In genomic region chr10:89395823-89396222, GRCm38 (mm10) we compare ENCODE assay signal across 8 mouse cellular contexts. TPM values are rescaled to one million over a fixed set of nuclear protein-coding genes. Genes with fewer than 3 reads are reported as not detected.
DNase-seq lines count a peak whose midpoint lies in the region; ATAC-seq lines count a peak whose summit lies in the region.

No protein-coding gene starts in this region.

- H3K27me3 ChIP-seq in hindbrain, embryonic 15.5 days, result no peaks in the 10 kb centered on the region
- no peaks in the 10 kb centered on the region for H3K27me3 ChIP-seq in midbrain, embryonic 15.5 days (replicated peaks)

- peak overlapping the region; percentile 23; the same call in 1 of the 2 replicates for H3K4me2 ChIP-seq in hindbrain, embryonic 15.5 days
- H3K4me2 ChIP-seq in midbrain, embryonic 15.5 days, result 0 out of 2 replicates have a peak overlapping the region, but pooled peaks have one; percentile 13

- H3K4me1 ChIP-seq in hindbrain, embryonic 15.5 days (replicated peaks), result 0 out of 2 replicates have a peak, but pooled peaks cover 5% of the 10 kb centered on the region
- H3K4me1 ChIP-seq in midbrain, embryonic 15.5 days, result no peaks in the 10 kb centered on the region

- H3K4me3 ChIP-seq in hindbrain, embryonic 15.5 days, result no peak overlapping the region
- H3K4me3 ChIP-seq in midbrain, embryonic 15.5 days, result no peak overlapping the region

- H3K9me3 ChIP-seq in hindbrain, embryonic 15.5 days, result no peaks in the 10 kb centered on the region
- no peaks in the 10 kb centered on the region for H3K9me3 ChIP-seq in midbrain, embryonic 15.5 days

- WGBS in hindbrain, embryonic 15.5 days, result 5% methylated on average over 7 of the region's 7 CpGs
- 2% methylated on average over 7 of the region's 7 CpGs for WGBS in midbrain, embryonic 15.5 days

- H3K27ac ChIP-seq in hindbrain, embryonic 15.5 days (replicated peaks), result no peak overlapping the region
- H3K27ac ChIP-seq in midbrain, embryonic 15.5 days, result no peak overlapping the region

- H3K9ac ChIP-seq in hindbrain, embryonic 15.5 days, result no peak overlapping the region
- no peak overlapping the region for H3K9ac ChIP-seq in midbrain, embryonic 15.5 days

- no peaks in the 10 kb centered on the region for H3K36me3 ChIP-seq in hindbrain, embryonic 15.5 days
- no peaks in the 10 kb centered on the region for H3K36me3 ChIP-seq in midbrain, embryonic 15.5 days (replicated peaks)

- peak; percentile 27 to 69 for DNase-seq in spleen, postnatal 10 days (ENCODE audit: low spot score in 2 of 2)
- no peak for DNase-seq in spleen, adult 12 weeks (ENCODE audit: low spot score)
- DNase-seq in cerebellum, adult 9-10 months, result peak; percentile 27
- DNase-seq in liver, result peak; percentile 62
- DNase-seq in thymus, postnatal 14 days, result peak; percentile 41

- ATAC-seq in frontal cortex, adult (ENCODE audit: low TSS enrichment), result peak; percentile 31
- ATAC-seq in hindbrain, embryonic 15.5 days (ENCODE audit: low FRiP score, low read depth), result peak; percentile 80
- ATAC-seq in midbrain, embryonic 15.5 days (replicated peaks), result peak; percentile 56; the same call in 1 of the 2 replicates

RNA-seq across cellular contexts. Expression of gene Gas2l3, which starts 47.9 kb away (rescaled TPM):
- 5.5 and 7.4 TPM in 2 replicates for polyA plus RNA-seq in hindbrain, embryonic 15.5 days (2015; fragmentation: Nextera tagmentation; extraction: Ambion mirVana)
- 3.9 and 4.5 TPM in 2 replicates for polyA plus RNA-seq in midbrain, embryonic 15.5 days (2015; fragmentation: Nextera tagmentation; extraction: Ambion mirVana)

RNA-seq across cellular contexts. Expression of gene Ano4, which starts 51.3 kb away (rescaled TPM):
- 9.3 and 10.1 TPM in 2 replicates for polyA plus RNA-seq in hindbrain, embryonic 15.5 days (2015; fragmentation: Nextera tagmentation; extraction: Ambion mirVana)
- 7.0 and 8.5 TPM in 2 replicates for polyA plus RNA-seq in midbrain, embryonic 15.5 days (2015; fragmentation: Nextera tagmentation; extraction: Ambion mirVana)
